In the genomic region with DNA sequence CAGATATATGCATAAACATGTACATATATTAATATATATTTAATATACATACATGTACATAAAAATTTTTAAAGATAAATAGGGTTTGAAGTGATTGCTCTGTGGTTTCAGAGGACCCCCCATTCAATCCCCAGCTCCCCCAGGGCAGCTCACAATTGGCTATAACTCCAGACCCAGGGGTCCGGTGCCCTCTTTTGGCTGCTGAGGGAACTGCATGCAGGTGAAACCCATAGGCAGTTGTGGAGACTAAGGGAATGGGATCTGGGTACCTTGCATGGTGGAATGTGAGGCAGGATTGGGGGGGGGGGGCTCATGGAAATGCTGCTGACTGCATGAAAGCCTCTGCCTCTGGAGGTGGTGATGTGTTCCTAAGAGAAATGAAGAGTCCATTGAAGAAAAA, we compare ENCODE assay signal across 7 mouse cellular contexts. TPM values are rescaled to one million over a fixed set of nuclear protein-coding genes. Genes with fewer than 3 reads are reported as not detected.
DNase-seq lines count a peak whose midpoint lies in the region; ATAC-seq lines count a peak whose summit lies in the region.

No protein-coding gene starts in this region.

- H3K36me3 ChIP-seq in kidney, embryonic 16.5 days (ENCODE audit: insufficient read depth, low read length) = no peaks in the 10 kb centered on the region

- H3K9ac ChIP-seq in kidney, embryonic 16.5 days (replicated peaks; ENCODE audit: low read length) = no peak overlapping the region

- no peak for ATAC-seq in kidney, embryonic 16.5 days (ENCODE audit: low FRiP score, low TSS enrichment)

- peaks cover 7% of the 10 kb centered on the region for H3K27me3 ChIP-seq in kidney, embryonic 16.5 days (ENCODE audit: insufficient read depth, low read length)

- peak; percentile 39 for DNase-seq in kidney, adult 9 months
- DNase-seq in ES-CJ7 (ENCODE audit: low read depth, low spot score) = peak; percentile 71
- DNase-seq in adrenal gland, postnatal 14 days = peak; percentile 48
- DNase-seq in lung, postnatal 14 days = peak; percentile 49
- DNase-seq in yolk sac, embryonic 10.5 days (ENCODE audit: low spot score) = no peak
- no peak for DNase-seq in ovary, adult 18-20 months (ENCODE audit: low spot score)

- WGBS in kidney, embryonic 16.5 days = 5% methylated on average over 1 of the region's 1 CpGs

- H3K4me1 ChIP-seq in kidney, embryonic 16.5 days (ENCODE audit: insufficient read depth, low read length) = peaks cover 10% of the 10 kb centered on the region

- no peak overlapping the region for H3K27ac ChIP-seq in kidney, embryonic 16.5 days (ENCODE audit: low read length)

- H3K9me3 ChIP-seq in kidney, embryonic 16.5 days (ENCODE audit: low read length) = no peaks in the 10 kb centered on the region

- no peak overlapping the region for H3K4me2 ChIP-seq in kidney, embryonic 16.5 days (replicated peaks; ENCODE audit: low read depth, low read length)

- H3K4me3 ChIP-seq in kidney, embryonic 16.5 days (ENCODE audit: low read length) = no peak overlapping the region

RNA-seq across cellular contexts. Expression of gene Cabp1, which starts 16.2 kb away (rescaled TPM):
- 1.3 TPM in 2 replicates for polyA plus RNA-seq in kidney, embryonic 16.5 days (2015; fragmentation: Nextera tagmentation; extraction: Ambion mirVana)
- total RNA-seq in adrenal gland, postnatal 14 days (2021) = 9.9 and 11.1 TPM in 2 replicates

RNA-seq across cellular contexts. Expression of gene Pop5, which starts 25.3 kb away (rescaled TPM):
- 129 and 135 TPM in 2 replicates for polyA plus RNA-seq in kidney, embryonic 16.5 days (2015; fragmentation: Nextera tagmentation; extraction: Ambion mirVana)
- total RNA-seq in adrenal gland, postnatal 14 days (2021) = 92.6 and 92.9 TPM in 2 replicates

RNA-seq across cellular contexts. Expression of gene Mlec, which starts 52.4 kb away (rescaled TPM):
- polyA plus RNA-seq in kidney, embryonic 16.5 days (2015; fragmentation: Nextera tagmentation; extraction: Ambion mirVana) = 85.0 and 86.2 TPM in 2 replicates
- total RNA-seq in adrenal gland, postnatal 14 days (2021) = 140 and 144 TPM in 2 replicates

Comparison
In these comparisons a context has a peak if more than half of its experiments do, and no peak if none do; other contexts are left out.
1. DNase-seq: peak in kidney, adult 9 months (single experiment), ES-CJ7 (single experiment), adrenal gland, postnatal 14 days (single experiment) and lung, postnatal 14 days (single experiment); none in yolk sac, embryonic 10.5 days (single experiment) and ovary, adult 18-20 months (single experiment).